Mouse (Mus musculus): ENCODE results near the gene Tomm40.
A peak's percentile ranks its signal among the peaks of the same experiment; 100 is the strongest.

Tomm40 gene

GRCm38 (mm10) chr7:19715239-19716054 lies at the start of gene Tomm40:
Gene Tomm40, minus strand, starts transcription at chr7:19715438.
- peak; percentile 100 for DNase-seq (ENCODE audit: low spot score)

DNA sequence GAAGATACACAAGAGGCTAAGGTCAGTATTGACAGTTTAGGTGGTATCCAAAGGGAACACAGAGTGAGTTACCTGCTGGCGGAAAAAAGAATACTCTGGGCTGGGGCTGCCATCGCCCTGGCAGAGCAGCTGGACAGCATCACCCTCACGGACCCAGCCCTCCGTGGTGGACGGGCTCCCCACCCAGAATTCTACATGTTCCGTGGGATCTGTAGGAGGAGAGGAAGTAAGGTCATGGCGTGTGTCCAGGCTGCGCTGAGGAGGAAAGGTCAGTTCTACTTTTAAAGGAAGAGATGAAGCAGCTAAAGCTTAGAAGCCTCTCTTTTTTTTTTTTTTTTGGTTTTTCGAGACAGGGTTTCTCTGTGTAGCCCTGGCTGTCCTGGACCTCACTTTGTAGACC lies 49.3 kb upstream of the Tomm40 start:
- no peak for DNase-seq (ENCODE audit: low spot score)

DNA sequence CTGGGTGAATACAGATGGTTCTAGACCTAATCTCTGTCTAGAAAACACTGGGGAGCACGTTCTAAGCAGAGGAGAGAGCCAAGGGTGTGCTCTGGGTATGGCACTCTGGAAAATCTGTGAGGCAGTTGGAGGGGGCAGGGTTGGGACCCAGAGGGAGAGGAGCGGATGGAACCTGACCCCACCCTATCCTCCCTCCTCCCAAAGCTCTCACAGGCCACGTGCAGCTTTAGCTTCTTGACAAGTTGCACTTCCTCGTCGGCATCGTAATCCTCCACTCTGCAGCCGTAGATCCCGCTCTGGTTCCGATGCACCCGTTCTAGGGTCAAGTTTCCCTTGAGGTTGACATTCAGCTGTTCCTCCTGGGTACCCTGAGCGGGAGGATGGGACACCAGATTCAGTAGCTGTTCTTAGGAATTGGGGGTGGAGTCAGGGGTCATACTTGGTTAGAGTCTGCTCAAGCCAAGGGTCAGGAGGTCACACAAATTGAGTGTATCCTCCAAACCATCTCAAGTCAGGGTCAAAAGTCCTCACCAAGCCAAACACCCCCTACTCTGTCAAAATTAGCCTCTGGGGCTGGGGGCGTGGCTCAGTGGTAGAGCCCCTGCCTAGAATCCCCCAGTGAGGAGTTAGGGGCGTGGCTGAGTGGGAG lies 48.7 kb upstream of the Tomm40 start:
- no peak for DNase-seq (ENCODE audit: low spot score)

- no peak for DNase-seq (ENCODE audit: low spot score)
These were observed 47.0 kb upstream of the Tomm40 start for GRCm38 (mm10) chr7:19762283-19762682.

- DNase-seq (ENCODE audit: low spot score), result no peak
These were observed 44.8 kb upstream of the Tomm40 start for GRCm38 (mm10) chr7:19760021-19760420.

DNA sequence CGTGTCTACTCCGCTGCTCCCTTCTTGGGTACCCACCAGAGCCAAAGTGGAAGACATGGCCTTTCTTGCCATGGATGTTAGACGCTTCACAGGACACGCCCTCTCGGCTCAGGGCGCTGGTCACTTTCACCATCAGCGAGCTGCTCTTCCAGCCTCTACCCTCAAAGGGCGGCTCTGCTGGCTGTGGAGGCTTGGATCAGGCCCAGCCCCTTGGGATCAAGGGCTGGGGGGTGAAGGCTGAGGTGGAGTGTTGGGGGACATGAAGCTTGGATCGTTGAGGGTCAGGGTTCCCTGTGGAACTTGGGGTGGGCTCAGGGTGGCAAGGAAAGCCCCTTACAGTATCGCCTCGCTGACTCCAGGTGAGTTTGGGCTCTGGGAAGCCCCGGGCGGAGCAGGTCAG lies 43.4 kb upstream of the Tomm40 start:
- DNase-seq (ENCODE audit: low spot score), result no peak

DNA sequence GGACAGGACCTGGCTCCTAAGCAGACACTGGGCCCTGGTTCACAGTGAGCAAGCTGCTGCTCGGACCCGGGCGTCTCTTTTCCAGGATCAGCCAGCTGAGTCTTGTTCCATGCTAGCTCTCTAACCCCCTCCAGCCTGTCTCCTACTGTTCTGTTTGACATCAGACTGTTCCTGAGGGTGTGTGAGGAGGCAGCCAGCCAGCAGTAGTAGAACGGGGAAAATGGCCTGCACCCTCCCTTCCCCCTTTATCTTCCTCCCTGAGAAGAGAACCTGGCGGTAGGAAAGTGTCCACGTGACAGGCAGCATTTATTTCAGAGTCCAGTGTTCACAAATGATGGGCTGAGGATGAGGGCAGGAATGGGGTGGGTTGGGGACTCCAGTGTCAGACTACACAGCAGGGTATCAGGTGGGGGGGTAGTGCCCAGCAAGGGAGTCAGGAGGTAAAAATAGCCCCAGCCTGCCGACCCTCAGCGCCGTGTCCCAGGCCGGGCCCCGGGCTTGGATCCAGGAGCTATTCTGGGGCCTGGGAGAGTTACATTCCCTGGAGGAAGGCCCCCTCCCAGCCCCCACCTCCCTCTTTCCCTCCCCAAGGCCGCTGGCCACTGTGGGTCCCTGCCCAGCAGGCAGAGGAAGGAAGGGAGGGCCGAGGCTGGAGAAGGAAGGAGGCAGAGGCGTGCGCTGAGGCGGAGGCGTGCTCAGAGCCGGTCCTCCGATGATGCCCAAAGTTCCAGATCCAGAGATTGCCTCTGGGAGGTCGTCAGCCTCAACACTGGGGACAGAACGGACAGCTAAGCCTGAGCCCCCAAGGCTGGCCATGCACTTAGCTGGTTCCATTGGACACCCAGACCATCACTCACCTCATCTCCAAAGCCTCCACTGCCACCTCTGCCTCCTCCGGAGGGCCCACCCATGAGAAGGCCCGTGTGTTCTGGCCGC lies 40.9 kb upstream of the Tomm40 start:
- no peak for DNase-seq (ENCODE audit: low spot score)

- DNase-seq (ENCODE audit: low spot score), result no peak
These were observed 39.8 kb upstream of the Tomm40 start for GRCm38 (mm10) chr7:19755008-19755407.

DNA sequence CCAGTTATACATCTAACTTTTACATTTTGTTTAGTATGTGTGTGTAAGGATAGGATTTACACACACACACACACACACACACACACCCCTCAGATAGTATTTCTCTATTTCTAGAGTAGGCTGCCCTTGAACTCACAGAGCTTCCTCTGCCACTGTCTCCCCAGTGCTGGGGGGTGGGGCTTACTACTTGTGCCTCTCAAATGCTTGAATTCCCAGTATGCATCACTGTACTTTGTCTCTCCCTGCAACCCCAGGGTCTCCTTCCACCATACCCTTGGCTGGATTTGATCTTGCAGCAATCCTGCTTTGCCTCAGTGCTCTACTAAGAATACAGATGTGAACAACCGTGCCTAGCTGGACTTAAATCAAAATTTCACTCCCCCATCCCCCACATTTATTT lies 38.8 kb upstream of the Tomm40 start:
- DNase-seq (ENCODE audit: low spot score), result no peak

- DNase-seq (ENCODE audit: low spot score), result no peak
These were observed 38.3 kb upstream of the Tomm40 start for GRCm38 (mm10) chr7:19753587-19753986.

DNA sequence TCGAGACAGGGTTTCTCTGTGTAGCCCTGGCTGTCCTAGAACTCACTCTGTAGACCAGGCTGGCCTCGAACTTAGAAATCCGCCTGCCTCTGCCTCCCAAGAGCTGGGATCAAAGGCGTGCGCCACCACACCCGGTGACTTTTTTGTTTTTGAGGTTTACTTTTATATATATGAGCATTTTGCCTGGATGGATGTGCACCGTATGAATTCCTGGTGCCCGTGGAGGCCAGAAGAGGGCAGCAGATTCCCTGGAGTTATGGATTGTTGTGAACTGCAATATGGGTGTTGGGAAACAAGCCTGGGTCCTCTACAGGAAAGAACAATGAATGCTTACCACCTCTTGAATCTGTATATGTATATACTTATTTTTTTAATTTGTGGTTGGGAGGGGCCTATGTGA lies 37.4 kb upstream of the Tomm40 start:
- DNase-seq (ENCODE audit: low spot score), result peak; percentile 29

GRCm38 (mm10) chr7:19751070-19751383 lies 35.8 kb upstream of the Tomm40 start:
- DNase-seq (ENCODE audit: low spot score), result no peak

- peak; percentile 90 for DNase-seq (ENCODE audit: low spot score)
These were observed 35.2 kb upstream of the Tomm40 start, which contains the start of gene Nectin2 for GRCm38 (mm10) chr7:19750217-19751069. Gene Nectin2, minus strand, starts transcription at chr7:19750483.

DNA sequence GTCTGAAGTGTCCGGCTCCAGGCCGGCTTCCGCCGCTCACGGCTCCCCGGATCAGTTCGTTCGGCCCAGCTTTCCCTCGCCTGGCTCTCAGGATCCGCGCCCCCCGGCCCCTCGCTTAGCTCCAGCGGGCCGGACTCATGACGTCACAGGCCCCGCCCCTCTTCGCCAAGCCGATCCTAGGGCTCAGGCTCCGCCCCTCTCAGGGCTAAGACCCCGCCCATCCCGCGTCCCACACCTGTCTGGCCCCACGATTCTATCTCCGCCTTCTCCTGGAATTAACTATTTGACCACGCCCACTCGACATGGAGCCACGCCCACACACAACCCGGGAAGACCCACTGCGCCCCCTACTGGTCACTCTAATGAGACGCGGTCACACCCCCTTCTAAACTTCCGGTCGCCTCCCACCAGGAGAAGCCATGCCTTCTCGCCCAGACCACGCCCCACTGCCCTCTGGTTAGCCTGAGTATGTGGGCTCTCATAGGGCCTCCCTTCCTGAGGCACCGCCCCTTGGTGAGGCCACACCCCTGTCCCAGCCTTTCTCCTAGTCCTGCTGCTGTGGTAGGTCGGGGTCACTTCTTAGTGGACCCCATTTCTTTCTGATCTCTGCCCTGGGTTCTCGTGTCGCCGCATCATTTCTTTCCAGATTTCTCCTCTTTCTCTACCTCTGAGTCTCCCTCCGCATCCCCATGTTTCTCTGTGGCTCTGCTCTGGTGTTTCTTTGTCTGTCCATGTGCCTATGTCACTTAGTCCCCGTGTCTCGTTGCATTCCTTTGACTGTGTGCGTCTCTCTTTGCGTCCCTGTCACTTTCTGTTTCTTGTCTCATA lies 34.4 kb upstream of the Tomm40 start:
- peak; percentile 99 for DNase-seq (ENCODE audit: low spot score)

- DNase-seq (ENCODE audit: low spot score), result peak; percentile 80
These were observed 33.3 kb upstream of the Tomm40 start for GRCm38 (mm10) chr7:19748219-19749195.

GRCm38 (mm10) chr7:19747420-19748218 lies 32.4 kb upstream of the Tomm40 start:
- DNase-seq (ENCODE audit: low spot score), result peak; percentile 45

DNA sequence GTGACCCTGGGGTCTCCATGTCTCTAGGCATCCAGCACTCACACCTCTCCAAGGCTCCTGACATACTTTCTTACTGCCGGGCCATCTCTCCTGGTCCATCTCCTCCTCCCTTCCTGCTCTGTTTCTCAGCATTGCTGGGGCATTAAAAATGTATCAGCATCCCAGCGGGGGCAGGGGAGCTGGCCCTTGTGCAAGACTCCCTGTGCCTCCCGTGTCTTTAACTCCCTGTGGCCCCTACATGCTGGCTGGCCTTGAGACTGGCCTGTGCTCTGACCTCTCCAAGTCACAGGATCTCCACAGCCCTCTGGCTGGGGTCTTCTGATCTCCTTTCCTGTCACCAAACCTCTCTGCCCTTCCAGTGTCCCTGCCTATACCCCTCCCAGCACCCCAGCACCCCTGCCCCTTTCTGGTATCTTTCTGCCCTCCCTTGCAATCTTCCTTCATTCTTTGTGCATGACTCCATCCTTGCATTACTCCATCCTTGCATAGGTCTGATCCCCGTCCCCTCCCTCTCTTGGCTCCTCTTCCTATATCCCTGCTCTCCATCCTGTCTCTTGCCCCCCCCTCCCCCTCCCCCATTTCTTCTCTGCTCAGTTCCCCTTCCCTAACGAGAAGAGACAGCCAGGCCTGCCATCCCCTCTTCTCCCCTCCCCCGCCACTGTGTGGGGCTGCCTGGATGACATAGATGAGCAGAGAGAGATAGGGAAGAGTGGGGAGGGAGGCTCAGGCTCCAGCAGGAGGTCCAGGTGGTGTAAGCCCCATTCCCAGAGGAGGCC lies 31.4 kb upstream of the Tomm40 start:
- DNase-seq (ENCODE audit: low spot score), result no peak

DNA sequence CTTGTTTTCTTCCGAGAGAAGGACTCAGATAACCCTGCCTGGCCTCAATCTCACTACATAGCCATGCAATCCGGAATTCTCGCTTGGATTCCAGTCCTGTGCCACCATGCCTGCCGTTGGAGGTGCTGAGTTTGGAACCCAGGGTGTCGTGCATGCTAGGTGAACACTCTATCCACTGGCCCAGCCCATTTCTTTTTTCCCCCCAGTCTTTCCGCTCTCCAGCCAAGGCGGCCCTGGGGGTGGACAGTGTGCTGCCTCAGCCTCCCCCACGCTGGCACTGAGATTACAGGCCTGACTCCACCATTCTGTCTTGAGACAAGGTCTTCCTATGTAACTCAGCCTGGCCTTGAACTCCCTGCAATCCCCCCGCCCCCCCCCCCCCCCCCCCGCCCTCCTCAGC lies 30.7 kb upstream of the Tomm40 start:
- DNase-seq (ENCODE audit: low spot score), result no peak
